Mouse (Mus musculus): Measurements from ENCODE around the gene Ip6k2.

DNA sequence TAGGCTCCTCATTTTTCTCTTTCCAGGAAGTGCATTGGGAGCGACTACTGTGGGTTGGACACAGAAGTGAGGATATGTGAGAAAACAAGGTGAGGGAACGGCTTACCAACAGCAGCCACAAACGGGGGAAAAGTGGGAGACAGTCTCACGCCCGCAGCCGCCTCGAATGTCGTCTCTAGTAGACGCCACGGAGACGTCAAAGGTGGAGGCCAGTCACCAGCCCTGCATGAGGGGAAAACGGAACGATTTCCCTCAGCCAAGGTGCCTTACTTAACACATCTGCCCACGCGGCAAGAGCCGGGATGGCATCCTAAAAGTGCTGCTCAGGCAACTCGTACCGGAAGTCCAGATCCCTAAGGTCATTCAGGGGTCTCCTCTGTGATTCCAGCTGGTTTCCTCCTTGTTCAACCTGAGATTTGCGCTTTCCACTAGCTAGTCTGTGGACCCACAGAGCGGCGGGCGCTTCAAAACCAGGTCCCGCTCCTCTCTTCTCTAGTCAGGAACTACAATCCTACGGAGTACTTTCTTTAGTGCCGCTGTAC is 40.6 kb downstream of the Ip6k2 start:
- TF ChIP-seq CTCF (IDR thresholded peaks at IDR 0.05; ENCODE audit: borderline replicate concordance, control insufficient read depth, extremely low read depth, insufficient read depth, low read length, poor library complexity) (no peak), POLR2A (IDR thresholded peaks at IDR 0.05; ENCODE audit: control insufficient read depth, extremely low read depth, insufficient read depth, low read length, poor library complexity) (no peak)

All from thymus, adult 2 months (tissue).